In genomic region chr15:21069264-21069663, GRCm38 (mm10) we compare ENCODE assay signal across 19 mouse cellular contexts.
DNase-seq lines count a peak whose midpoint lies in the region; TF ChIP-seq lines count a peak whose summit lies in the region.
"Had no signal": no experiment of that assay in that cellular context is flagged by ENCODE, and none has a peak within 500 bp of the region (broad histone marks: within the 10 kb centered on the region; RNA-seq: fewer than 3 reads in every experiment).

No protein-coding gene starts in this region.

- no peaks in the 10 kb centered on the region for H3K79me2 ChIP-seq in MEL (ENCODE audit: control insufficient read depth, insufficient read depth, low read length, poor library complexity)

- H3K9me3 ChIP-seq in MEL (replicated peaks; ENCODE audit: insufficient read depth, low read length) = 0 out of 2 replicates have a peak, but pooled peaks cover 1% of the 10 kb centered on the region
- H3K9me3 ChIP-seq: G1E had no signal

- DNase-seq in MEL (ENCODE audit: low read depth, low spot score) (peak; percentile 51), MEL-GATA-1-ER (ENCODE audit: extremely low read depth, low read depth) (peak; percentile 7)
- no peak for DNase-seq in thymus, postnatal 0 days (ENCODE audit: low spot score)
- no peak for DNase-seq in left cerebral cortex, postnatal 25 days (ENCODE audit: low spot score in 2 of 2)
- DNase-seq: adrenal gland, adult 2 months; adrenal gland, adult 8-10 months; adrenal gland, postnatal 10 days; adrenal gland, postnatal 14 days; adrenal gland, postnatal 25 days; adrenal gland, postnatal 36 days; B cell, adult 2 months; cerebellum, adult 11 months; cerebellum, adult 11-12 months; cerebellum, adult 18-20 months; cerebellum, adult 2 months; cerebellum, adult 8-10 months had no signal

- H3K4me3 ChIP-seq in MEL (ENCODE audit: control insufficient read depth in 1 of 2, insufficient read depth in 1 of 2, low read depth in 2 of 2, low read length in 2 of 2) = no peak overlapping the region

- TF ChIP-seq EP300 in MEL (IDR thresholded peaks at IDR 0.05; ENCODE audit: low read depth in 1 of 2, low read length in 2 of 2) = peak; percentile 69 to 85

- no peak for TF ChIP-seq CTCF in MEL (IDR thresholded peaks at IDR 0.05 in 2 of 3, conservative IDR thresholded peaks at IDR 0.05 in 1 of 3; ENCODE audit: control insufficient read depth in 1 of 3, insufficient read depth in 1 of 3, low read depth in 2 of 3, low read length in 3 of 3, poor library complexity in 1 of 3, severe bottlenecking in 1 of 3)

- intact Hi-C loops in left cerebral cortex, postnatal 25 days (cut with DNase I) = no loop called here

- H3K4me1 ChIP-seq in MEL (ENCODE audit: control insufficient read depth in 1 of 2, insufficient read depth in 2 of 2, low read length in 2 of 2) = peaks cover 2 to 8% of the 10 kb centered on the region in 2 experiments

- no peak for TF ChIP-seq POLR2A in MEL (IDR thresholded peaks at IDR 0.05; ENCODE audit: control insufficient read depth in 1 of 2, insufficient read depth in 1 of 2, low read depth in 1 of 2, low read length in 2 of 2, poor library complexity in 1 of 2)

- no peaks in the 10 kb centered on the region for H3K27me3 ChIP-seq in MEL (ENCODE audit: control insufficient read depth in 1 of 2, insufficient read depth in 2 of 2, low read length in 2 of 2)
- H3K27me3 ChIP-seq: CH12.LX, Patski had no signal

- no peak for TF ChIP-seq RAD21 in MEL (IDR thresholded peaks at IDR 0.05; ENCODE audit: low read depth, low read length)

- no peak overlapping the region for H3K9ac ChIP-seq in MEL (ENCODE audit: control insufficient read depth, low read depth, low read length, poor library complexity, severe bottlenecking)

- H3K27ac ChIP-seq in MEL (ENCODE audit: control insufficient read depth, low read depth, low read length) = no peak overlapping the region

- peaks cover 0 to 7% of the 10 kb centered on the region in 2 experiments; a peak in 2 of 4 replicates for H3K36me3 ChIP-seq in MEL (ENCODE audit: control insufficient read depth in 1 of 2, insufficient read depth in 2 of 2, low read length in 2 of 2)
- H3K36me3 ChIP-seq: G1E had no signal

TF ChIP-seq in MEL, 35 proteins besides CTCF, POLR2A, EP300 and RAD21:
- 0 out of 2 replicates have a peak, but pooled peaks have one; percentile 21 for TF ChIP-seq MAFK (IDR thresholded peaks at IDR 0.05; ENCODE audit: borderline replicate concordance, low read depth, low read length)
- peak; percentile 55 for TF ChIP-seq GATA1 (IDR thresholded peaks at IDR 0.05; ENCODE audit: low read depth, low read length)
- TF ChIP-seq ELF1 (IDR thresholded peaks at IDR 0.05; ENCODE audit: low read depth, low read length) = no peak; the same call in 1 of the 2 replicates
- 0 out of 2 replicates have a peak, but pooled peaks have one; percentile 10 for TF ChIP-seq TAL1 (IDR thresholded peaks at IDR 0.05; ENCODE audit: low read length)
- TF ChIP-seq NRF1 (IDR thresholded peaks at IDR 0.05; ENCODE audit: insufficient read depth, low read depth, low read length, poor library complexity, severe bottlenecking) = no peak
- TF ChIP-seq MEF2A (IDR thresholded peaks at IDR 0.05; ENCODE audit: extremely low read depth, insufficient replicate concordance, low read depth, low read length, poor library complexity, severe bottlenecking) = no peak
- TF ChIP-seq GABPA (IDR thresholded peaks at IDR 0.05; ENCODE audit: low read depth, low read length) = no peak
- peak; percentile 86 for TF ChIP-seq TCF12 (IDR thresholded peaks at IDR 0.05; ENCODE audit: low read depth, low read length)
- TF ChIP-seq RCOR1 (IDR thresholded peaks at IDR 0.05; ENCODE audit: low read depth, low read length) = peak; percentile 63
- TF ChIP-seq MAZ (IDR thresholded peaks at IDR 0.05; ENCODE audit: low read depth, low read length) = 0 out of 2 replicates have a peak, but pooled peaks have one; percentile 44
- peak; percentile 45; the same call in 1 of the 2 replicates for TF ChIP-seq SIN3A (IDR thresholded peaks at IDR 0.05; ENCODE audit: low read length)
- TF ChIP-seq ETS1 (IDR thresholded peaks at IDR 0.05; ENCODE audit: low read depth, low read length) = peak; percentile 76
TF ChIP-seq in MEL: peak in this region for 8.

Comparison
In these comparisons a context has a peak if more than half of its experiments do, and no peak if none do; other contexts are left out.
1. DNase-seq: peak in MEL (single experiment) and MEL-GATA-1-ER (single experiment); none in thymus, postnatal 0 days (single experiment) and left cerebral cortex, postnatal 25 days (0 of 2).